Mouse (Mus musculus) testis, adult 2 months (tissue): ENCODE data around the gene Phf3. TPM values are rescaled to one million over a fixed set of nuclear protein-coding genes. Genes with fewer than 3 reads are reported as not detected.

ENCODE experiments used
- H3K27ac ChIP-seq: fragments of 200-500 bp; 2 replicates; pipeline ENCODE4 v1.5.1; 2012; ENCODE audit warnings: low read depth, low read length; ENCODE audit not compliant: control insufficient read depth, insufficient read depth
- H3K27me3 ChIP-seq: fragments of 200-500 bp; 2 replicates; pipeline ENCODE4 v1.6.1; 2012; ENCODE audit warnings: mild to moderate bottlenecking, low read length, moderate library complexity; ENCODE audit not compliant: control insufficient read depth, insufficient read depth
- H3K36me3 ChIP-seq: fragments of 200-500 bp; 2 replicates; pipeline ENCODE4 v1.6.1; 2012; ENCODE audit warnings: mild to moderate bottlenecking, low read length; ENCODE audit not compliant: control insufficient read depth, insufficient read depth
- H3K4me1 ChIP-seq: fragments of 200-500 bp; 2 replicates; pipeline ENCODE4 v1.6.1; 2012; ENCODE audit warnings: low read length; ENCODE audit not compliant: control insufficient read depth, insufficient read depth
- H3K4me3 ChIP-seq: fragments of 200-500 bp; 2 replicates; pipeline ENCODE4 v1.5.1; 2012; ENCODE audit warnings: low read depth, mild to moderate bottlenecking, low read length, moderate library complexity, mixed read lengths; ENCODE audit not compliant: control insufficient read depth
- CTCF ChIP-seq: fragments of 200-500 bp; IDR thresholded peaks from 2 replicates; pipeline ENCODE4 v1.5.1; 2012; ENCODE audit warnings: low read depth, mild to moderate bottlenecking, inconsistent platforms, low read length, moderate library complexity; ENCODE audit not compliant: control insufficient read depth, insufficient read depth, insufficient replicate concordance
- POLR2A ChIP-seq: fragments of 200-500 bp; IDR thresholded peaks from 2 replicates; pipeline ENCODE4 v1.6.1; 2012; ENCODE audit warnings: low read depth, mild to moderate bottlenecking, inconsistent platforms, low read length, moderate library complexity; ENCODE audit not compliant: control insufficient read depth
- polyA plus RNA-seq: library from polyadenylated mRNA; depleted of rRNA; stranded (reverse); fragments of >200 nt; gene quantifications from 2 replicates; pipeline ENCODE4 v1.2.3, GENCODE M21; 2012; rRNA removed

Phf3 gene
- polyA plus RNA-seq, 1 experiment, result 9.4 TPM

GRCm38 (mm10) chr1:30755453-30756224 lies 118.1 kb downstream of the Phf3 start:
- H3K36me3 ChIP-seq, result no peaks in the 10 kb centered on the region
- no peak overlapping the region for H3K27ac ChIP-seq
- TF ChIP-seq CTCF (no peak), POLR2A (no peak)
- H3K4me3 ChIP-seq, result no peak overlapping the region
- no peaks in the 10 kb centered on the region for H3K4me1 ChIP-seq
- no peaks in the 10 kb centered on the region for H3K27me3 ChIP-seq

Other genes with a start within 250 kb of the Phf3 start
- gene AC153137.1, start 104.0 kb upstream of the Phf3 start, polyA plus RNA-seq, result 0.21 and 0.26 TPM in 2 replicates